Mouse (Mus musculus): ENCODE data around the gene Olfml1. TPM values are rescaled to one million over a fixed set of nuclear protein-coding genes. Genes with fewer than 3 reads are reported as not detected.

Olfml1 gene
- 6.3 TPM for polyA plus RNA-seq (2014; fragmentation: Illumina TruSeq; extraction: RNeasy Lipid Tissue Mini Kit (QIAGEN cat#74804); ENCODE audit: low read depth, low replicate concordance)

GRCm38 (mm10) chr7:107567261-107567671 lies at the start of gene Olfml1:
Gene Olfml1, plus strand, starts transcription at chr7:107567446.

GRCm38 (mm10) chr7:107594857-107595402 lies 27.7 kb downstream of the Olfml1 start, which contains the start of gene Ppfibp2:
Gene Ppfibp2, plus strand, starts transcription at chr7:107595207.

GRCm38 (mm10) chr7:107625061-107625460 lies 57.8 kb downstream of the Olfml1 start, which contains the start of gene 5330417H12Rik:
Gene 5330417H12Rik, minus strand, starts transcription at chr7:107625161.

Other genes with a start within 250 kb of the Olfml1 start
- 0.13 TPM for gene Syt9, start 196.7 kb upstream of the Olfml1 start, polyA plus RNA-seq (2014; fragmentation: Illumina TruSeq; extraction: RNeasy Lipid Tissue Mini Kit (QIAGEN cat#74804); ENCODE audit: low read depth, low replicate concordance)
- gene Ppfibp2, start 27.8 kb downstream of the Olfml1 start, polyA plus RNA-seq (2014; fragmentation: Illumina TruSeq; extraction: RNeasy Lipid Tissue Mini Kit (QIAGEN cat#74804); ENCODE audit: low read depth, low replicate concordance), result 19.5 TPM
- gene 5330417H12Rik, start 57.7 kb downstream of the Olfml1 start, polyA plus RNA-seq (2014; fragmentation: Illumina TruSeq; extraction: RNeasy Lipid Tissue Mini Kit (QIAGEN cat#74804); ENCODE audit: low read depth, low replicate concordance), result not detected
- gene Cyb5r2, start 190.6 kb downstream of the Olfml1 start, polyA plus RNA-seq (2014; fragmentation: Illumina TruSeq; extraction: RNeasy Lipid Tissue Mini Kit (QIAGEN cat#74804); ENCODE audit: low read depth, low replicate concordance), result not detected
- gene Ovch2, start 233.8 kb downstream of the Olfml1 start, polyA plus RNA-seq (2014; fragmentation: Illumina TruSeq; extraction: RNeasy Lipid Tissue Mini Kit (QIAGEN cat#74804); ENCODE audit: low read depth, low replicate concordance), result not detected
- gene Olfr467, start 244.8 kb downstream of the Olfml1 start, polyA plus RNA-seq (2014; fragmentation: Illumina TruSeq; extraction: RNeasy Lipid Tissue Mini Kit (QIAGEN cat#74804); ENCODE audit: low read depth, low replicate concordance), result not detected

All from heart, adult 10 weeks (tissue).